Mouse (Mus musculus) embryonic fibroblast, embryonic 13.5 days (primary cell): ENCODE data around the gene Zc3h12c.

ENCODE experiments used
- CTCF ChIP-seq: IDR thresholded peaks from 2 replicates; pipeline ENCODE4 v1.5.1; 2011; ENCODE audit warnings: mild to moderate bottlenecking, control low read depth, low read length, moderate library complexity, borderline replicate concordance; ENCODE audit not compliant: insufficient read depth
- POLR2A ChIP-seq: IDR thresholded peaks from 2 replicates; pipeline ENCODE4 v1.6.1; 2011; ENCODE audit warnings: low read depth, mild to moderate bottlenecking, control low read depth, low read length, moderate library complexity

- TF ChIP-seq CTCF (no peak), POLR2A (no peak)
These were observed 96.2 kb downstream of the Zc3h12c start for GRCm38 (mm10) chr9:52072202-52072601.
